Mouse (Mus musculus) cerebellum, adult 8-10 months (tissue): ENCODE measurements around the gene Sdccag8.
"Not testable (repeated sequence)": the region's sequence is repeated elsewhere in the genome, so short reads cannot be mapped to it uniquely, and the experiment has no call there.

Experiments
- DNase-seq: peaks from one replicate; pipeline ENCODE4 v3.0.0; 2022

Gene Sdccag8

DNA sequence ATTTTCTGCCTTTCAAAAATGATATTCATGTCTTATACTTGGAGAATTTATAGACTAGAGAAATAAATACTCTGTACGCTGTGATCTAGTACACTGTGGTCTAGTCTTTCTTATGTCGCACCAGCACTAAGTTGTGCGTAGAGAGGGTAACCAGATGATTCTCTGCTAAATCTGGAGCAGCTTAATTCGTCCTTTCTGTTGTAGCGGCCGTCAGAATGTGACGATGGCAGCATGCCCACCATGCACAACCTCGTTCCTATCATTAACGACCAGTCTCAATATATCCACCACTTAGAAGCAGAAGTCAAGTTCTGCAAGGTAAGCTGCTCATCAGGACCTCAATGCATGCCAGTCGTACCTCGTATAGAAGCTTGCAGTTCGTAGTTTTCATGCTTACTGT is 14.2 kb downstream of the Sdccag8 start:
- DNase-seq, result no peak

DNA sequence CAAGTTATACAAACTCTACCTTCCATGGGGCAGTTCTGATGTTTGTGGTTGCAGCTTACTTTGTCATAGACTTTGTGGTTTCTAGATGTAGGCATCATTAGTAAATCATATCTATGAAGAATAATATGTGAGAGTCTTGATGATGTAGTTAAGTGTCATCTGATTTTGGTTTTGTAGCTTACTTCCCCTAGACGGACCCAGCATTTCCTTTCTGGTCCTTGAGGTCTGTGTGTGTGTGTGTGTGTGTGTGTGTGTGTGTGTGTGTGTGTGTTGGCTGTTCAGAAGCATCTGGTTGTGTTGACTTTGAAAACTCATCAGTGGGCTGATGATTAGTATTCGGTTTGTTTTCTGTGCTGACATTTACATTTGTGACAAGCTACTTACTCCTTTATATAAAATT is 17.6 kb downstream of the Sdccag8 start:
- DNase-seq, result no peak

DNA sequence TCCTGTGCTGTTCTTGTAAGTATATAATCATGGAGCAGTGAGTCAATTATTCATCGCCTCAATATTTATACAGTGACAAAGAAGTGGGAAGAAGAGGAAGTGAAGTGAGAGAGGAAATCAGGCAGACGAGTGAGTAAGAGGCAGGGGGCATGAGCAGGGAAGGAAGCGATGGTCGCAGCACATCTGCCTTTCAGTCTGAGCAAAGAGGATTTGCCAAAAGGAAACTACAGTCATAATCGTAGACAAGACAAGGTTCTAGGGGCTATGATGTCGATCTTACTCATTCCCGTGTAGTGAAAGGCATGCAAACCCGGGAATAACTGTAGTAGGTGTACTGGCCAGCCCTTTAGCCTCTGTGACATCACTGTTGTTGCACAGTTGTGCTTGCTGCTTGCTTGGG is 18.1 kb downstream of the Sdccag8 start:
- DNase-seq, result no peak

DNA sequence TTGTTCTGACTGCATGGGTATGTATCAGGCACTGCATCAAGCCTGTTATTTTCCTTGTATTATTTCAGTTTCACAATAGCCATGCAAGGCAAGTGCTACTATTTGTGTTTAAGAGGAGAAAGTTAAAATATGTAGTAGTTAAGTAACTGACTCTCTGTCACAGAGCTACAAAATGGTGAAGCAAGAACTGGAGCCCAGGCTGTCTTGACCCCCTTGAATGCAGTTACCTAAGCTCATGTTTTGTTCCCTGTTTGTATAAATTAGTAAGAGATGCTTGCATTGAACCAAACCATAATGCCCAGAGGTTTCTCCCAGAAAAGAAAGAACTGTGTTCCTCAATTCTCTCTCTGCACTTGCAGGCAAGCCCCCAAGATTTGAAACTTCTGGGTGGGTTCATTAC is 18.8 kb downstream of the Sdccag8 start:
- DNase-seq, result no peak

DNA sequence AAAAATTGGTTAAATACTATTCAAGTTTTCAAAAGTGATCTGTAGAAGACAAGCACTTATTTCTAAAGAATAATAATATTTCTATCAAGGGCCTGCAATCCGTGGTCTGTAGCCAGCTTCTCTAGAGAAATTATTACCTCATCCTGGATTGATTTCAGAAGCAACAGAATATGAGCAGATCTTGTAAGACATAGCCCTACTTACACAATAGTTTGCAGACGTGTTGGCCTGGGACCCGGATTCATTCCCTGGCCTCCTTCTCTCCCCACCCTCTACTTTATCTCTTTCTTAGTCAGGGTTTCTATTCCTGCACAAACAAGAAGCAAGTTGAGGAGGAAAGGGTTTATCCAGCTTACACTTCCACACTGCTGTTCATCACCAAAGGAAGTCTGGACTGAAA is 19.5 kb downstream of the Sdccag8 start:
- DNase-seq, result no peak

DNA sequence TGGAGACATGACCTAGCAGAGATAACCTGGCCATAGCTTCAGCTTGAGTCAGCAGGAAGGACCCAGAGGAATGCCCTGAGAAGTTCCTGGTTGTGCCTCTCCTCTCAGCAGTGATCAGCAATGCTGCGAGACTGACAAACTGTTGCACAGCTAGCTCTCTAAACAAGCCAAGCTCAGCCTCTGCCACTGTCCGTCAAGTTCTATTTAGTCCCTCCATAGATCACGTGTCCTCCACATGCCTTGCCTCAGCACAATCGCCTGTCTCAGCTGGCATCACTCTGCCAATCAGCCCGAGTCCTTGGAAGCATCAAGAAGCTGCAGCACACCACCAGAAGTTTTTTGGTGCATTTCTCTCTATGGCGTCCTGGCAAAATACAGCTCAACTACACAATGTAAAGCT is 20.4 kb downstream of the Sdccag8 start:
- no peak for DNase-seq

DNA sequence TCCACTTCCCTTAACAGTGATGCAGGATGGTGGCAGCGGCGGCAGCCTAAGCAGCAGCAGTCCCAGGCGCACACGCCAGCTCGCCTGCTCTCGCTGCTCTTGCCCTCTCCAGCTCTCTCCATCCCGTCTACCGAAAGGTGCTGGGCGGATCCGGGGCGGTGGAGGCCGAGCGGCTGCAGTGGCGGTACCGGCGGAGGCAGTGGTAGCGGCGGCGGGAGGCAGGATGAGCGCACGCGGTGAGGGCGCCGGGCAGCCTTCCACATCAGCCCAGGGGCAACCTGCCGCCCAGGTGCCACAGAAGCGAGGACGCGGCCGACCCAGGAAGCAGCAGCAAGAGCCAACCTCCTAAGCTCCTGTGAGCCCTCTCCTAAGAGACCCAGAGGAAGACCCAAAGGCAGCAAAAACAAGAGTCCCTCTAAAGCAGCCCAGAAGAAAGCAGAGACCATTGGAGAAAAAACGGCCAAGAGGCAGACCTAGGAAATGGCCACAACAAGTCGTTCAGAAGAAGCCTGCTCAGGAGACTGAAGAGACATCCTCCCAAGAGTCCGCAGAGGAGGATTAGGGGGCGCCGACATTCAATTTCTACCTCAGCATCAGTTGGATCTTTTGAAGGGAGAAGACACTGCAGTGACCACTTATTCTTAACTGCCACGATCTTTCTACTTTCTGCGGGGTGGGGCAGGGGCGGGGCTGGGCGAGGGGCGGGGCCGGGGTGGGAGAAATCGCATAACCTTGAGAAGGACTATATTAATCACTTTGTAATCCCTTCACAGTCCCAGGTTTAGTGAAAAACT is 21.2 kb downstream of the Sdccag8 start:
- no peak for DNase-seq

DNA sequence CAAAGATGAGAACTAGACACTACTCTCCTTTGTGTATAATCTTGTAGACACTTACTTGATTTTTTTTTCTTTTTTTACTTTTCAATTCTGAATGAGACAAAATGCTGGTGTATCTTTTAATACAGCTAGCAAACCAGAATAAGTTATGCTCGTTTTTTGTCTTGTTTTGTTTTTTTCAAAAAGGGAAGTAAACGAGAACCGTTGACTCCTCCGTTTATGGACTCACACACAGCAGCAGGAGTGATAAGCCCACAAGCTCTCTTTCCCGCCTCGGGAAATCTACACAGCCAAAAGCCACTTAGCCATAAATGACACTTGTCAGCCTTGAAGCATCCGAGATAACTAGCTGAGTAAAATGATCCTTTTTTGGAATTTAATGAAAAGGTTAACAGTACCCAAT is 22.1 kb downstream of the Sdccag8 start:
- not testable (repeated sequence) for DNase-seq

DNA sequence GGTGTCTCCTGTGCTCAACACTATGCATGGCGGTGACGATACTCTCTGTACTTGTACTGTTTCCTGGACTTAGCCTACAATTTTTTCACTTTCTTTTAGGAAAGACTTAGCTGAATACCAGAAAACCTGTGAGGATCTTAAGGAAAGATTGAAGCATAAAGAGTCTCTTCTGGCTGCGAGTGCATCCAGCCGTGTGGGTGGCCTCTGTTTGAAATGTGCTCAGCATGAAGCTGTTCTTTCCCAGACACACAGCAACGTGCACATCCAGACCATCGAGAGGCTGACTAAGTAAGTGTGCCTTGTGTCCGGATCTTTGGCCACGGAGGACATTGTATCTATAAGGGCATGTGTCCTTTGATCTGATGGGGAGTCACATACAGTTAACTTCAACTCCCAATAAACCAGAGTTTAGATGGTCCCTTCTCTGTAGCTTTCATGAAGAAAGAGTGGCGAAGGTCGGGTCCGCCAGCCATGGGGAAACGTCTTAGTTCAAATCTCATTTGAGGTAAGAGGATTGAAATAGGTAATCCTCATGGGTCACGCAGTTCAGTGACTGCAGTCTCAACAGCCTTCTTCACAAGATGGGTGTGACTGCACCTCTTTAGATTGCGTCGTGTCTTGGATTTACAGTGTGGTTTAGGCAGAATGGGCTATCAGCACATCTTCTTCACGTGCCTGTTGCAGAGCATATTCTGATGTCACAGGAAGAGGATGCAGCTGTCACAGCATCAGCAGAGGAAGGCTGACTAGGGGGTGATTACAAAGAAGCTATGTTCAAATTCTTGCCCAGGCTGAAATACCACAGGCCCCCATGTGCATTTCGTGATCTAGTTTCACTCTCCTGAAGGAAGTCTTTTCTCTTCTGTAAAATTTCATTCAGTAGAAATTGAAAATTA is 30.9 kb downstream of the Sdccag8 start:
- no peak for DNase-seq

DNA sequence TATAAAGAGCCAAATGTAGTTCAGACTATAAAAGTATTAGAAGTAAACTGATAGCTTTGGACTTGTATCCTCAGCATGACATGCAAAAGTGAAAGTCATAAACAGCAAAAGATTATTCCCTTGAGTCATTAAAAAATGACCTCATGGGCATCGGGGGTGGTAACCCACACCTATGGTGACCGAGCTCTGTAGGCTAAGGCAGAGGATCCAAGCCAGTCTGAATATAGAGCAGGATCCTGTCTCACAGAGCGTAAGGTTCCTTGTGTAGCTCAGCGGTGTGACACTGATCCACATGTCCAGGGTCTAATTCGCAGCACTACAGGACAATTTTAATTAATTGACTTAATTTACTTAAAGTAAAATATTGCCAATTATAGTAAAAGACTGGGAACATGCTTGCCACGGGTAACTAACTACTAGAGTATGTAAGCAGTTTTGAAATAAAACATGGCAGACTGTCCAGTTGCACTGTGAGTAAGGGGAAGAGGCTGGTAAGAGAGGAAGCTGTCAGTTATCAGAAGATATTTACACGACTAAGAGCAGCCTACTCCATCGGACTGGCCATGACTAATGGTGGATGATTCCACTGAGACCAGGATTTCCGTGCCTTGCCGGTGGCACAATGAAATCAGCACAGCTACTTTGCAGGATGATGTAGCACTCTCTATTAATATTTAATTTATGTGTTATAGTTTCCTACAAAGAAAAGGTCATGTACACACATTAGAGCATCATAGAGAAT is 32.8 kb downstream of the Sdccag8 start:
- no peak for DNase-seq

DNA sequence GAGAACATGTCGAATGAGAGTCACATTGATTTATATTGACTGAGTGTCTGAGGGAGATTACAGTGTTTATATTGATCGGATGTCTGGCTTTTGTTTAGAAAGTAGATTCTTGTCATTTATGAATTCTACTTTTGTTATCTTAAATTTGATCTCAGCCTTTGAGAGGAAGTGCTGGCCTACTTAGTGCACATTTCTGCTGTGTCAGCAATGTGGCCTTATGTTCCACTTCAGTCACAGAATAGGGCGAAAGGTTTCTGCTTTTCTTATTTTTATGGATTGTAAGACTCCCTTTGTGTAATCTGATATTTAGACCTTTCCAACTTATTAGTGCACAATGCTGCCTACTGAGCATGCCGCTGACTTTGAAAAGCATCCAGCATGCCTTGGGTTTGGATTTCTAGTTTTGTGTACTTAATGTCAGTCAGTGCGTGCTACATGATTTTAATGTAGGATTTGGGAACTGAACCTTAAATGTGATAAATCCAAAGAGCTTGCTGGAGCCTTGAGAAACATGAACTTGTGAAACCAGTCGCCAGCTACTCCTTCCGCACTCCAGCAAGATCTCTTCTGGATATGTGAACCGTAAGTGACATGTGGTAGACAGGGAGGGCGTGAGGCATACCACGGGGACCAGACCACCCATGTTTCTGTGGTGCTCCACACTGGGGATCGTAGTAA is 34.3 kb downstream of the Sdccag8 start:
- DNase-seq, result no peak

DNA sequence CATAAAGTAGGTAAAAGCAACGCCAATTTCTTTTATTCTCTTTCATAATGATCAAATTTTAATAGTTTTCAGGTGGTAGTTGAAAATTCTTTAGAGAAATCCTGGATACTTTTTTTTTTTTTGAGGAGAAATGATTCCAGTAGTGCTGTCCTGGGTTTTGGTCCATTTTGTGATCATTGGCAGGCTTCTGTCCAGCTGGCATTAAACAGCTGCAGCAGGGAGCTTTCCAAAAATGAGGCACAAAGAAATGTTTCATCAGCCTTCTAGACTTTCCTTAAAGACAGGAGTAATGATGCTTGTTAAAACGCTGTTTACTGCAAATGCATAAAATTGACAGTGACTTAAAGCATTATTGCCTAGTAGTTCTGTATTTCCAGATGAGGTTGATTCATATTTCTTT is 34.9 kb downstream of the Sdccag8 start:
- DNase-seq, result no peak

DNA sequence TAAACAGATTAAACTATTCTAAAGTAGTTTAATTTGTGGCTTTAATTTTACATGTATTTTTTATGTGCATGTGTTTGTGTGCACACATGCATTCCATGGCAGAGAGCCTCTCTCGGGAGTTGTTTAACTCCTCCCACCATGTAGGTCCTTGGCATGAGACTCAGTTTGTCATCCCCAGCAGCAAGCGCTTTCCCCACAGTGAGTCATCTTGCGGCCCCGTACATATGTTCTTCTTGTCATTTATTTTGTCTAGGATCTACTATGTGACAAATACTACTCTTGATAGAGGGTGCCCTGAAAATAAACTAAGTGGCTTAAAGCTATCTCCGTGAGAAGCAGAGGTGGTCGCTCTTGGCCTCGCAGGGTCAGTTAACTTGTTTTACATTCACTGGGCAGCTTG is 36.9 kb downstream of the Sdccag8 start:
- DNase-seq, result no peak

DNA sequence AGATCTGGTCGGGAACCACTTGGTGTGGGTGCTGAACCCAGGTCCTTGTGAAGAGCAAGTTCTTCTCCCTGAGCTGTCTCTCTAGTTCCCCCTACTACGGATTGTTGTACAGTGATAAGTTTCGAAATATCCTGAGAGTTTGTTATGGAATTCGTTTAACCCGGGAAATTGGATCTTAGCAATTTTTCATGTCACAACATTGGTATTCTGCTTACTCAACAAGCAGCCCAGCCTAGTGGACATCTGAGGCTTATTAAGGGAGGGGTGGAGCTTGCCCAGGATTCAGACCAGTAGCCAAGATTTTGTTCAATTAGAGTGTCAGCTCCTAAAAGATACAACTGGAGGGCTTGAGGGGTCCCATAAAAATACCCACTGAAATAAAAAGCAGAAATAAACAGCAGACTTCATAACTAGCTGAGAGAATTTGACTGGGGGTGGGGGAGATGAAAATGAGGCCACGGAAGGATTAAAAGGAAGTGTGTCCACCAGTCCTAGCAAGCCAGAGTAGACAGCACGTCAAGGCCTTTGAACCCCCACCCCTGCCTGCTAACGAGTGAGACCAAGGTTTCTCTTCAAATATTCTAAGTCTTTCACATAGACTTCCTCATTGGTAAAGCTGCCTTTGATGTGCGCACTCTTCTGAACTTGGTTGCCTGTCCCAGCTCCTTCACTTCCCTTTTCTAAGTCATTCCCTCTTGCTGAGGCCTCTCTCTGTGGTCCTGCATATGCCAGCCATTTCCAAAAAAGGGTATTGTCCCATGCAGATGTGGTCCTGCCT is 38.5 kb downstream of the Sdccag8 start:
- no peak for DNase-seq

DNA sequence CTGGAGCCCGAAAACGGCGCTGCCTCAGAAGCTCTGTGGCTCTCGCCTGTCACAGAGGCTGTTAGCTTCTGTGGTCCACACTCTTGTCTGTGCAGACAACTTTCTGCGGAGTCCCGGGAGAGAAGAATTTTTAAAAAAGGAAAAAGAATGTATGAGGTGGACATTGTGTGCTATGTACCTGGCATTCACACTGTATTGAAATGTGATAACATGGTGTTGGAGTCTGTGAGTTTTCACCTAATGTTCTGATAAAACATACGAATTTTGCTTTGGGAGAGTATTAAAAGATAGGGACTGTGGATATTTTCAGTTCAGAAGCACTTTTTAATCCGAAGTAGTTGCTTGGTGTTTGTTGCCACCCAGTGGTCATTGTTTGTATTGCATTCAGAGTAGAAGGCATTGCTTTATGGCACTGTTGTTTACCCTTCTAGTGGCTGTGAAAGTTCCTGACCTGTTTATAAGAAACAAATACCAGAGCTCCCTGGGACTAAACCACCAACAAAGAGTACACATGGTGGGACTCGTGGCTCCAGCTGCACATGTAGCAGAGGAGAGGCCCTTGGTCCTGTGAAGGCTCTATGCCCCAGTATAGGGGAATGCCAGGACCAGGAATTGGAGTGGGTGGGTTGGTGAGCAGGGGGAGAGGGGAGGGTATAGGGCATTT is 47.7 kb downstream of the Sdccag8 start:
- DNase-seq, result peak; percentile 77

DNA sequence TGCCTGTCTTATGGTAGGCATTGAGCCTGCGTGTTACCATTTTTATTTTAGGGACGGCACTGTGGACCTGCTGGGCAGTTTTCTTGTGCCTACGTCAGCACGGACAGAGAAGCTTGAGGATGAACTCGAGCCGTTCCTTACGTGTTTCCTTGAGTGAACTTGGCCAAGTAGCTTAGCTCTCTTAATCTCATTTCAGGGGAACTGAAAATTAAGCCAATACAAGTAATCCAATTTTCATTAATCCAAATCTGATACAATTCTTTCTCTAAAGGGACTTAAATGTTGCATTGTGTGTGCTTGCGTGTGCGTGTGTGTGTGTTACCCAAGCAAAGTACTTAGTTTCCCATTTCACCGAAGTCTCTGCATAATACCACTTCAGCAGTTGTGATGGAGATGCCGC is 56.0 kb downstream of the Sdccag8 start:
- no peak for DNase-seq

DNA sequence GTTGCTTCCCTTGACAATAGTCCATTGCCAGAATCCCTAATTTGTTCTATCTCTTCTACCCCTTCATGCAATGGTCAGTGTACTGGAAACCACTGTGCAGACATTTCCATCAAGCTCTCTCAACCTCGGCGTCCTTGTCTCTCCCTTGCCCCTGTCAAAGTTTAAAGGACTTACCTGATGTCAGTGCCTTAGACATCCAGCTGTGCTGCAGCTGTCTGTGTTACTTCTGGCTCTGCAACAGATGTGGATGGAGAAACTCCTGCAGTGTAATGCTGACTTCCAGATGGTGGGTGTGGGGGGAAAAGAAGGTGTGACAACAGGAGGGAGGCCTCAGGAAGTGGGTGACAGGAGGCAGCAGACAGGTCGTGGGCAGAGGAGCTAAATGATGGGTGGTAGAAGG is 57.5 kb downstream of the Sdccag8 start:
- DNase-seq, result no peak

DNA sequence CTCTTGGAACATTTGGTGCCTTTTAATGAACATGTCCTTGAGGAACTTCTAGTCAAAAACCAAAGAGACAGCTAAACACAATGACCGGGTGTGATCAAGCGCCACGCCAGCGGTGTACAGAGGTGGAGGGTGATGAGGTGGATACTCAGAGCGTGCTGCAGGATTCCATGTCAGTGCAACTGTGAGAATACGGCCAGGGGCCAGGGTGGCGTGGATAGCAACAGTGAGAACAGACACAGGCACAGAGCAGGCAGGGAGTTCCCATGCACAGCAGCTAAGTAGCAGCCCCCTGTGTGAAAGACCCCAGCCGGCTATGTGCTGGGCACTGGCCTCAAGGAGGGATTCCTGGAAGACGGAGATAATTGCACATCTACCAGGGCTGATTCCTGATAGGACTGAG is 59.0 kb downstream of the Sdccag8 start:
- no peak for DNase-seq

DNA sequence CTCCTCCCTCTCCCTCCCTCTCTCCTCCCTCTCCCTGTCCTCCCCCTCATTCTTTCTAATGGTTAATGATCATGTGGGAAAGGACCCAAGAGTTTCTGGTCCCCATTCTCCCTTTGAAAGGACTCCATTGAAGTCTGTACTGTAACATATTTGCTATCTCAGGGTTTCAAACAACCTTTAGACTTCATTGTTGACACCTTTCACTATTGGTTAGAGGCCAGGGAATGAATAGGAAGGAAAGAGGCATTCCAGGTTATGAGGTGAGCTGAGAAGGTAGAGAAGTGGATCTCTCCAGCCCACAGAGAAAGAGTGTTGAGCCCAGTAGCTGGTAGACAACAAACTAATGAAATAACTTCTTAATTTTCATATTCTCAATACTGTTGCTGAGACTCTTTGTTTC is 59.7 kb downstream of the Sdccag8 start:
- DNase-seq, result no peak

DNA sequence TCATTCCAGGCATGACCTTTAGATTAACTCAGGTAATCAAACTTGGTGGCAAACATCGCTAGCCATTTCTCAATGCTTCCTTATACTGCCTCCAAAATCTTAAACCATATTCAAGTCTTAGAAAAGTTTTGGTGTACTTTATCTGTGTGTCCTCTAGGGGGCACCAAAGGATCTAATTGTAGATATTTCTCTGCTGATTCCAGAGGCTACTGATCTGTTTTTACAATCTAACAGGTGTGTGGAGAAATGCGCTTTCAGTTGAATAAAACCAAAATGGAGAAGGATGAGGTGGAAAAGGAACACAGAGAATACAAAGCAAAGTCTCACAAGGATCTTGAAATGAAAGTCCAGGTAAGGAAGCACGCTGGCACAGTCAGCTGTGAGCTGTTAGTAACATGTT is 63.3 kb downstream of the Sdccag8 start:
- peak; percentile 72 for DNase-seq

DNA sequence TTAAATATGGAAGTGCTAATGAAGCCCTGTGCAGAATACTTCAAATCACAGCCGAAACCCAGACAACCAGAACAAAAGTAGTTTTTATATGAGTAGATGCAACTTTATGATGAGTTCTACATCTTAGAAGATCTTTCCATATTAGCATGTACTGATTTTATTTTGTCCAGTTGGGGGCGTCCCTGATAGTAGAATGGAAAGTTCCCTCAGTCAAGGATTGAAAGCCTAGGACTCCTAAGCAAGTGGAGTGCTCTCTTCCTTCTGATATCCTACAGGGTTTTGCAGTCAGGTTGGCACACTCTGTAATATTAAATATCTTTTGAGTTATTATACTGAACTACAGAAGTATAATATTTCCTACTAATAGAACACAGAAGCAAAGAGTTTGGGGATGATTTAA is 64.5 kb downstream of the Sdccag8 start:
- peak; percentile 58 for DNase-seq

DNA sequence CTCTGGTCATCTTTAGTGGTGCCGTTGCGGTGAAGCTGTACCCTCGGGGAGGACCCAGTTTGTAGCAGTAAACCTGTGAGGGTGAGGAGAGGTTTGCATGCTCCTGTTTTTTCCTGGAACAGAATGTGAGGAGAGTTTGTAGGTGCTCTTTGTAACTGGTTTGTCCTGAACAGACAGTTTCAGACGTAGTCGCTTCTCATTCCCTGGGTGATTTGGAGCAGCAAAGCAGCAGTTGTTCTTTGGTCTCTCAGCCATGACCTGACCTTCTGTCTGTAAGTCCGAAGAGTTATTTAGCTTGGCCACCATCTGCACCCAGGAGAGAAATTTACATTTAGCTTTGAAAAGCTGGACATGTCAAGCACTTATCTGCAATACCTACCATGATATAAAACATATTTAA is 65.2 kb downstream of the Sdccag8 start:
- peak; percentile 15 for DNase-seq
